Mouse (Mus musculus) left cerebral cortex, adult 18-20 months (tissue): ENCODE results near the gene Aars. TPM values are rescaled to one million over a fixed set of nuclear protein-coding genes. Genes with fewer than 3 reads are reported as not detected.
A peak's percentile ranks its signal among the peaks of the same experiment; 100 is the strongest.
"Not testable (repeated sequence)": the region's sequence is repeated elsewhere in the genome, so short reads cannot be mapped to it uniquely, and the experiment has no call there.

ENCODE experiments used
- DNase-seq, 2 experiments: peaks; one replicate each; pipeline ENCODE4 v3.0.0; 2021 to 2022; ENCODE audit warnings: low spot score in 2 of 2, mixed read lengths in 1 of 2
- total RNA-seq, 2 experiments: library from RNA; stranded (reverse); gene quantifications; 2 replicates each; pipeline ENCODE4 v1.2.3; 2021

Aars gene
- total RNA-seq, 2 experiments from 2014 or later = 94.0 to 102 TPM

GRCm38 (mm10) chr8:111053827-111054518, 21.0 kb downstream of the Aars start:
- no peak for DNase-seq

GRCm38 (mm10) chr8:111055031-111055634, 22.2 kb downstream of the Aars start:
- DNase-seq = no peak

GRCm38 (mm10) chr8:111055661-111056060, 22.7 kb downstream of the Aars start:
- DNase-seq = no peak

- DNase-seq = peak; percentile 89 to 96
Measured at GRCm38 (mm10) chr8:111056158-111056663, 23.3 kb downstream of the Aars start, which contains the start of gene Exosc6. Gene Exosc6, plus strand, starts transcription at chr8:111056339.

- DNase-seq = peak; percentile 33 to 34
Measured at GRCm38 (mm10) chr8:111056691-111057293, 23.8 kb downstream of the Aars start.

- no peak for DNase-seq
Measured at GRCm38 (mm10) chr8:111058946-111059572, 26.1 kb downstream of the Aars start.

- DNase-seq = peak in 1 of 2 experiments; percentile 19
Measured at GRCm38 (mm10) chr8:111061688-111062071, 28.7 kb downstream of the Aars start.

GRCm38 (mm10) chr8:111062072-111062757, 29.3 kb downstream of the Aars start:
- peak; percentile 94 to 98 for DNase-seq

GRCm38 (mm10) chr8:111062893-111063292, 29.9 kb downstream of the Aars start:
- no peak for DNase-seq

GRCm38 (mm10) chr8:111066308-111066707, 33.4 kb downstream of the Aars start:
- no peak for DNase-seq

GRCm38 (mm10) chr8:111067439-111067838, 34.5 kb downstream of the Aars start:
- DNase-seq = no peak

GRCm38 (mm10) chr8:111068660-111069059, 35.7 kb downstream of the Aars start:
- not testable (repeated sequence) for DNase-seq

GRCm38 (mm10) chr8:111075926-111076325, 43.0 kb downstream of the Aars start:
- peak; percentile 63 to 81 for DNase-seq

- DNase-seq = no peak
Measured at GRCm38 (mm10) chr8:111079461-111079860, 46.5 kb downstream of the Aars start.

GRCm38 (mm10) chr8:111079861-111080271, 46.9 kb downstream of the Aars start:
- DNase-seq = no peak

GRCm38 (mm10) chr8:111081580-111082258, 48.8 kb downstream of the Aars start:
- no peak for DNase-seq

GRCm38 (mm10) chr8:111083936-111084335, 51.0 kb downstream of the Aars start:
- DNase-seq = not testable (repeated sequence)

- DNase-seq = peak; percentile 70 to 76
Measured at GRCm38 (mm10) chr8:111090126-111090525, 57.2 kb downstream of the Aars start.

- no peak for DNase-seq
Measured at GRCm38 (mm10) chr8:111091706-111092105, 58.8 kb downstream of the Aars start.

- DNase-seq = not testable (repeated sequence)
Measured at GRCm38 (mm10) chr8:111092326-111092725, 59.4 kb downstream of the Aars start, which contains the start of gene Clec18a. Gene Clec18a, minus strand, starts transcription at chr8:111092426.
